Mouse (Mus musculus) ES-Bruce4 (cell line): Measurements from ENCODE around the gene Iffo1. TPM values are rescaled to one million over a fixed set of nuclear protein-coding genes. Genes with fewer than 3 reads are reported as not detected.

ENCODE experiments used
- H3K27ac ChIP-seq: 2 replicates; pipeline ENCODE4 v1.5.1; 2012; ENCODE audit warnings: low read length, inconsistent platforms; ENCODE audit not compliant: insufficient read depth
- H3K27me3 ChIP-seq: 2 replicates; pipeline ENCODE4 v1.6.1; 2012; ENCODE audit warnings: mild to moderate bottlenecking, low read length, inconsistent platforms; ENCODE audit not compliant: control insufficient read depth, poor library complexity, insufficient read depth, severe bottlenecking
- H3K36me3 ChIP-seq: 2 replicates; pipeline ENCODE4 v1.6.1; 2012; ENCODE audit warnings: inconsistent platforms, mild to moderate bottlenecking, low read length, moderate library complexity; ENCODE audit not compliant: control insufficient read depth, poor library complexity, insufficient read depth, severe bottlenecking
- H3K4me1 ChIP-seq: one replicate; pipeline ENCODE4 v1.8.1; 2011; ENCODE audit warnings: low read length; ENCODE audit not compliant: control insufficient read depth, insufficient read depth
- H3K4me3 ChIP-seq: 2 replicates; pipeline ENCODE4 v1.5.1; 2011; ENCODE audit warnings: low read depth, mild to moderate bottlenecking, low read length
- H3K9ac ChIP-seq: 2 replicates; pipeline ENCODE4 v1.6.1; 2012; ENCODE audit warnings: low read depth, mild to moderate bottlenecking, inconsistent platforms; ENCODE audit not compliant: poor library complexity, severe bottlenecking
- H3K9me3 ChIP-seq: replicated peaks from 2 replicates; pipeline ENCODE4 v1.6.1; 2012; ENCODE audit warnings: mild to moderate bottlenecking, low read length, inconsistent platforms; ENCODE audit not compliant: control insufficient read depth, poor library complexity, insufficient read depth, severe bottlenecking
- CTCF ChIP-seq: IDR thresholded peaks from one replicate; pipeline ENCODE4 v1.8.1; 2011; ENCODE audit warnings: low read depth, low read length
- EP300 ChIP-seq: IDR thresholded peaks from 2 replicates; pipeline ENCODE4 v1.6.1; 2011; ENCODE audit warnings: low read depth, low read length; ENCODE audit not compliant: insufficient read depth
- POLR2A ChIP-seq: IDR thresholded peaks from one replicate; pipeline ENCODE4 v1.8.1; 2011; ENCODE audit warnings: low read length; ENCODE audit not compliant: insufficient read depth
- polyA plus RNA-seq: library from polyadenylated mRNA; stranded (reverse); fragments of >200 nt; gene quantifications from 2 replicates; pipeline ENCODE4 v1.2.4, GENCODE M21; 2011; ENCODE audit warnings: low read depth; ENCODE audit not compliant: missing spikeins, insufficient read depth, insufficient read length

The Iffo1 gene
- polyA plus RNA-seq, 1 experiment = 8.3 TPM

DNA sequence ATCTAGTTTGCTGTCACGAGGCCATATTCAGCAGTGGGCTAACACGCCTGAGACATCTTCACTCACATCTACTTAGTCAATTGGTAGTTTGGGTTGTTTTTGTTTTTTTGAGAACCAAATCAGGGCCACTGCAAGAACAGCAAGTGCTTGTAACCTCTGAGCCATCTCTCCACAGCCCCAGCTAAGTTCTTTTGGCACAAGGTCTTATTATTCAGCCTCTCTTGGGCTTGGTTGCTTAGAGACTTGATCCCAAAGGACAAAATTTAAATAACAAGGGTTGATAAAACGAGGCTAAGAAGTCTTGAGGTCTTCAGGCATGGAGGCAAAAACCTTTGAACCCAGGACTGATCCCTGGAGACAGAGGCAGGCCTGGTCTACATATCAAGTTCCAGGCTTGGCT lies 51.3 kb downstream of the Iffo1 start:
- TF ChIP-seq CTCF = no peak
- Histone ChIP-seq H3K9me3 (no peaks in the 10 kb centered on the region), H3K4me1 (peaks cover 3% of the 10 kb centered on the region), H3K27me3 (no peaks in the 10 kb centered on the region), H3K4me3 (no peak overlapping the region), H3K27ac (peak overlapping the region; percentile 93), H3K36me3 (peaks cover 16% of the 10 kb centered on the region), H3K9ac (no peak overlapping the region)

- no peaks in the 10 kb centered on the region for H3K27me3 ChIP-seq
- H3K9me3 ChIP-seq = no peaks in the 10 kb centered on the region
- H3K4me3 ChIP-seq = no peak overlapping the region
- peaks cover 16% of the 10 kb centered on the region for H3K36me3 ChIP-seq
- 0 out of 2 replicates have a peak overlapping the region, but pooled peaks have one; percentile 23 for H3K9ac ChIP-seq
- no peak for TF ChIP-seq CTCF
- no peak for TF ChIP-seq EP300
- no peak for TF ChIP-seq POLR2A
- H3K4me1 ChIP-seq = peaks cover 3% of the 10 kb centered on the region
- H3K27ac ChIP-seq = peak overlapping the region; percentile 93
These were observed 52.1 kb downstream of the Iffo1 start for GRCm38 (mm10) chr6:125197166-125197565.

- Histone ChIP-seq H3K9ac (no peak overlapping the region), H3K27me3 (no peaks in the 10 kb centered on the region), H3K4me3 (no peak overlapping the region), H3K36me3 (no peaks in the 10 kb centered on the region), H3K27ac (no peak overlapping the region), H3K4me1 (no peaks in the 10 kb centered on the region), H3K9me3 (no peaks in the 10 kb centered on the region)
- TF ChIP-seq CTCF (peak; percentile 8), EP300 (no peak)
These were observed 65.4 kb downstream of the Iffo1 start for GRCm38 (mm10) chr6:125210436-125210835.

Other genes with a start within 250 kb of the Iffo1 start
- gene Lag3, start 233.5 kb upstream of the Iffo1 start, polyA plus RNA-seq = 4.0 and 5.9 TPM in 2 replicates
- gene Ptms, start 225.1 kb upstream of the Iffo1 start, polyA plus RNA-seq = 382 and 383 TPM in 2 replicates
- gene Mlf2, start 213.9 kb upstream of the Iffo1 start, polyA plus RNA-seq = 263 and 294 TPM in 2 replicates
- 145 and 154 TPM in 2 replicates for gene Cops7a, start 179.7 kb upstream of the Iffo1 start, polyA plus RNA-seq
- gene Pianp, start 148.5 kb upstream of the Iffo1 start, polyA plus RNA-seq = 14.3 and 21.4 TPM in 2 replicates
- 32.4 and 33.8 TPM in 2 replicates for gene Zfp384, start 136.1 kb upstream of the Iffo1 start, polyA plus RNA-seq
- 44.0 and 54.7 TPM in 2 replicates for gene Ing4, start 105.5 kb upstream of the Iffo1 start, polyA plus RNA-seq
- 25.3 and 25.7 TPM in 2 replicates for gene Acrbp, start 95.6 kb upstream of the Iffo1 start, polyA plus RNA-seq
- 2.5 and 3.7 TPM in 2 replicates for gene Lpar5, start 77.3 kb upstream of the Iffo1 start, polyA plus RNA-seq
- gene Chd4, start 49.3 kb upstream of the Iffo1 start, polyA plus RNA-seq = 307 and 317 TPM in 2 replicates
- gene Nop2, start 13.3 kb upstream of the Iffo1 start, polyA plus RNA-seq = 75.1 and 78.4 TPM in 2 replicates
- 933 and 990 TPM in 2 replicates for gene Gapdh, start 21.2 kb downstream of the Iffo1 start, polyA plus RNA-seq
- gene Ncapd2, start 46.5 kb downstream of the Iffo1 start, polyA plus RNA-seq = 383 and 401 TPM in 2 replicates
- gene Mrpl51, start 46.6 kb downstream of the Iffo1 start, polyA plus RNA-seq = 113 TPM in 2 replicates
- 9.4 and 14.3 TPM in 2 replicates for gene Vamp1, start 70.3 kb downstream of the Iffo1 start, polyA plus RNA-seq
- gene Tapbpl, start 86.6 kb downstream of the Iffo1 start, polyA plus RNA-seq = 2.1 and 3.9 TPM in 2 replicates
- gene Cd27, start 91.8 kb downstream of the Iffo1 start, polyA plus RNA-seq = not detected in 2 replicates
- gene Tuba3a, start 140.8 kb downstream of the Iffo1 start, polyA plus RNA-seq = 2.2 and 3.6 TPM in 2 replicates
- gene Ltbr, start 168.6 kb downstream of the Iffo1 start, polyA plus RNA-seq = 8.0 and 9.5 TPM in 2 replicates
- gene Scnn1a, start 175.4 kb downstream of the Iffo1 start, polyA plus RNA-seq = 2.0 and 2.3 TPM in 2 replicates
- gene Tnfrsf1a, start 204.1 kb downstream of the Iffo1 start, polyA plus RNA-seq = 13.1 and 19.8 TPM in 2 replicates
- 2.3 and 2.5 TPM in 2 replicates for gene Plekhg6, start 235.6 kb downstream of the Iffo1 start, polyA plus RNA-seq